ENCODE assay signal across 21 mouse cellular contexts in the genomic region with DNA sequence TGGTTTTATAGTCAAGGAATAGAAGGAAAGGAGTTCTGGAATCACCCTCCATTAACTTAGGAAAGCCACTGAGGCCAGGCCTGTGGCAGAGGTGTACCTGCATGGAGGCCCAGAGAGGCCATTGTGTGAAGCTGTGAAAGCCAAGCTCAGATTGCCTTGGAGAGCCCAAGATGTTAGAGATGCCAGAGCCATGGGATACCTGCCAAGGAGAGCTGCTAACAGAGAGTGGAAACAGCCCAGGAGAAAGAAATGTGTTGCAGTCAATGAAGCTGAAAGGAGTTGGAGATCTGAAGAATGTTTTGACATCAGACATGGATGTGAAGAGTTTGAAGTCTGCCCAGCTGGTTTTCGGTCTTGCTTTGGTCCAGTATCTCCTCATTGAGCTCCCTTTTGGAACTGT. TPM values are rescaled to one million over a fixed set of nuclear protein-coding genes. Genes with fewer than 3 reads are reported as not detected.
DNase-seq lines count a peak whose midpoint lies in the region; ATAC-seq and TF ChIP-seq lines count a peak whose summit lies in the region.
"Had no signal": no experiment of that assay in that cellular context is flagged by ENCODE, and none has a peak within 500 bp of the region (broad histone marks: within the 10 kb centered on the region; RNA-seq: fewer than 3 reads in every experiment).

No protein-coding gene starts in this region.

- no peaks in the 10 kb centered on the region for H3K4me1 ChIP-seq in forebrain, postnatal 0 days (ENCODE audit: insufficient read depth)
- no peaks in the 10 kb centered on the region for H3K4me1 ChIP-seq in forebrain, embryonic 12.5 days
- H3K4me1 ChIP-seq: heart, embryonic 15.5 days; hindbrain, embryonic 13.5 days; neural tube, embryonic 13.5 days had no signal

- H3K27me3 ChIP-seq in forebrain, postnatal 0 days (ENCODE audit: insufficient read depth, low read length) = no peaks in the 10 kb centered on the region
- H3K27me3 ChIP-seq in forebrain, embryonic 12.5 days = no peaks in the 10 kb centered on the region
- H3K27me3 ChIP-seq: heart, embryonic 15.5 days; hindbrain, embryonic 13.5 days; neural tube, embryonic 13.5 days; Patski had no signal

- no peak overlapping the region for H3K4me2 ChIP-seq in forebrain, postnatal 0 days (ENCODE audit: low read depth)
- no peak overlapping the region for H3K4me2 ChIP-seq in forebrain, embryonic 12.5 days
- H3K4me2 ChIP-seq: heart, embryonic 15.5 days; hindbrain, embryonic 13.5 days; neural tube, embryonic 13.5 days had no signal

- no peak overlapping the region for H3K27ac ChIP-seq in forebrain, postnatal 0 days (ENCODE audit: low read depth, low read length)
- H3K27ac ChIP-seq in forebrain, embryonic 12.5 days = no peak overlapping the region
- H3K27ac ChIP-seq: heart, embryonic 15.5 days; hindbrain, embryonic 13.5 days; kidney, postnatal 0 days; neural tube, embryonic 13.5 days had no signal

- no peak overlapping the region for H3K9ac ChIP-seq in forebrain, postnatal 0 days
- no peak overlapping the region for H3K9ac ChIP-seq in forebrain, embryonic 12.5 days
- H3K9ac ChIP-seq: heart, embryonic 15.5 days; hindbrain, embryonic 13.5 days; neural tube, embryonic 13.5 days had no signal

- ATAC-seq in cerebellum, adult (ENCODE audit: insufficient number of reproducible peaks, low FRiP score, low TSS enrichment) = no peak
- no peak for ATAC-seq in forebrain, postnatal 0 days
- ATAC-seq in forebrain, embryonic 12.5 days (ENCODE audit: low FRiP score) = no peak
- ATAC-seq in megakaryocyte progenitor cell, adult 5-6 weeks (replicated peaks; ENCODE audit: poor library complexity) = no peak
- ATAC-seq: CD4-positive, CD25-positive, alpha-beta regulatory T cell, adult 4 months; midbrain, embryonic 16.5 days; Patski had no signal

- no peak overlapping the region for H3K4me3 ChIP-seq in forebrain, postnatal 0 days (ENCODE audit: low read depth, low read length)
- no peak overlapping the region for H3K4me3 ChIP-seq in forebrain, embryonic 12.5 days (replicated peaks)
- H3K4me3 ChIP-seq: heart, embryonic 15.5 days; hindbrain, embryonic 13.5 days; myocyte; neural tube, embryonic 13.5 days had no signal

- no peaks in the 10 kb centered on the region for H3K36me3 ChIP-seq in forebrain, postnatal 0 days (ENCODE audit: insufficient read depth)
- no peaks in the 10 kb centered on the region for H3K36me3 ChIP-seq in forebrain, embryonic 12.5 days (replicated peaks)
- H3K36me3 ChIP-seq: heart, embryonic 15.5 days; hindbrain, embryonic 13.5 days; neural tube, embryonic 13.5 days had no signal

- no peak for TF ChIP-seq CTCF in forebrain, postnatal 0 days (IDR thresholded peaks at IDR 0.05; ENCODE audit: low read depth)

- 57% methylated on average over 1 of the region's 1 CpGs for WGBS in forebrain, postnatal 0 days
- WGBS in forebrain, embryonic 12.5 days = 84% methylated on average over 1 of the region's 1 CpGs

- H3K9me3 ChIP-seq in forebrain, postnatal 0 days (ENCODE audit: low read length) = no peaks in the 10 kb centered on the region
- H3K9me3 ChIP-seq in forebrain, embryonic 12.5 days = no peaks in the 10 kb centered on the region
- H3K9me3 ChIP-seq: heart, embryonic 15.5 days had no signal

- DNase-seq in cerebellum, adult 18-20 months = peak; percentile 42 to 52
- peak; percentile 30 for DNase-seq in forebrain, postnatal 0 days
- peak; percentile 4 for DNase-seq in 3T3-L1 (ENCODE audit: low read depth, low spot score)
- peak; percentile 61 to 71 for DNase-seq in cerebellum, postnatal 10 days
- no peak for DNase-seq in heart, adult 18-20 months
- DNase-seq: embryo, embryonic 11 days; heart, postnatal 36 days; kidney, adult 11 months; layer of hippocampus, adult 9-11 months; lung, postnatal 4 days had no signal

RNA-seq across cellular contexts. Expression of gene Micu1, which starts 24.4 kb away (rescaled TPM):
- 69.6 and 69.7 TPM in 2 replicates for total RNA-seq in forebrain, postnatal 0 days (2014; rRNA removed)
- 61.6 and 72.0 TPM in 2 replicates for polyA plus RNA-seq in forebrain, postnatal 0 days (2015; fragmentation: Nextera tagmentation; extraction: Ambion mirVana)
- 67.8 and 72.3 TPM in 2 replicates for polyA plus RNA-seq in forebrain, embryonic 12.5 days (2016; fragmentation: Nextera tagmentation; extraction: Ambion mirVana)
- total RNA-seq in megakaryocyte progenitor cell, adult 5-6 weeks (2015) = 42.0 and 51.5 TPM in 2 replicates
- 60.3 and 60.7 TPM in 2 replicates for total RNA-seq in megakaryocyte progenitor cell, adult 5-6 weeks (2017)
- 10 to 100 TPM; 24.3 to 25.8 TPM for total RNA-seq in heart, adult 18-20 months (2021)

Comparison
In these comparisons a context has a peak if more than half of its experiments do, and no peak if none do; other contexts are left out.
1. DNase-seq: peak in cerebellum, adult 18-20 months (2 of 2), forebrain, postnatal 0 days (single experiment), 3T3-L1 (single experiment) and cerebellum, postnatal 10 days (2 of 2); none in heart, adult 18-20 months (0 of 2).